Mouse (Mus musculus): ENCODE results near the gene Fdps. TPM values are rescaled to one million over a fixed set of nuclear protein-coding genes. Genes with fewer than 3 reads are reported as not detected.

The Fdps gene
- total RNA-seq, 1 experiment, result 184 TPM

- no peak overlapping the region for H3K9ac ChIP-seq (ENCODE audit: insufficient read depth, low read depth, low read length, poor library complexity, severe bottlenecking)
- H3K36me3 ChIP-seq (ENCODE audit: control insufficient read depth, insufficient read depth, low read length, poor library complexity, severe bottlenecking), result no peaks in the 10 kb centered on the region
- no peaks in the 10 kb centered on the region for H3K9me3 ChIP-seq (ENCODE audit: control insufficient read depth, insufficient read depth, low read depth, low read length)
- no peak for TF ChIP-seq HCFC1 (IDR thresholded peaks at IDR 0.05; ENCODE audit: borderline replicate concordance, insufficient read depth, low read length)
- no peak for TF ChIP-seq CHD2 (IDR thresholded peaks at IDR 0.05; ENCODE audit: low read depth, low read length)
- TF ChIP-seq ZNF384 (IDR thresholded peaks at IDR 0.05; ENCODE audit: low read depth, low read length), result no peak
- no peak for TF ChIP-seq ZC3H11A (IDR thresholded peaks at IDR 0.05; ENCODE audit: borderline replicate concordance, low read depth, low read length)
- no peak for TF ChIP-seq MAFK (IDR thresholded peaks at IDR 0.05; ENCODE audit: insufficient read depth, low read depth, low read length)
- DNase-seq (ENCODE audit: low read depth, low spot score), result no peak
- H3K4me1 ChIP-seq (ENCODE audit: control insufficient read depth in 2 of 2, insufficient read depth in 2 of 2, low read length in 2 of 2, poor library complexity in 1 of 2), result no peaks in the 10 kb centered on the region
- no peak overlapping the region for H3K4me3 ChIP-seq (ENCODE audit: insufficient read depth in 1 of 2, low read depth in 1 of 2, low read length in 2 of 2, poor library complexity in 1 of 2, severe bottlenecking in 1 of 2)
- in situ Hi-C loops (cut with MboI; ENCODE audit: low sequenced_read_pairs in 2 of 2, unreplicated experiment in 2 of 2), result no loop called here
- H3K27ac ChIP-seq (ENCODE audit: insufficient read depth, low read depth, low read length, poor library complexity, severe bottlenecking), result no peak overlapping the region
Measured at GRCm38 (mm10) chr3:89125981-89126380, 24.2 kb upstream of the Fdps start.

GRCm38 (mm10) chr3:89124241-89124640 is 22.5 kb upstream of the Fdps start:
- H3K4me1 ChIP-seq (ENCODE audit: control insufficient read depth in 2 of 2, insufficient read depth in 2 of 2, low read length in 2 of 2, poor library complexity in 1 of 2), result no peaks in the 10 kb centered on the region
- no peak overlapping the region for H3K4me3 ChIP-seq (ENCODE audit: insufficient read depth in 1 of 2, low read depth in 1 of 2, low read length in 2 of 2, poor library complexity in 1 of 2, severe bottlenecking in 1 of 2)
- no peak overlapping the region for H3K9ac ChIP-seq (ENCODE audit: insufficient read depth, low read depth, low read length, poor library complexity, severe bottlenecking)
- H3K9me3 ChIP-seq (ENCODE audit: control insufficient read depth, insufficient read depth, low read depth, low read length), result no peaks in the 10 kb centered on the region
- in situ Hi-C loops (cut with MboI; ENCODE audit: low sequenced_read_pairs in 2 of 2, unreplicated experiment in 2 of 2), result no loop called here
- no peak for DNase-seq (ENCODE audit: low read depth, low spot score)
- no peaks in the 10 kb centered on the region for H3K36me3 ChIP-seq (ENCODE audit: control insufficient read depth, insufficient read depth, low read length, poor library complexity, severe bottlenecking)
- TF ChIP-seq ZNF384 (IDR thresholded peaks at IDR 0.05; ENCODE audit: low read depth, low read length) (no peak), MAFK (IDR thresholded peaks at IDR 0.05; ENCODE audit: insufficient read depth, low read depth, low read length) (no peak), HCFC1 (IDR thresholded peaks at IDR 0.05; ENCODE audit: borderline replicate concordance, insufficient read depth, low read length) (no peak), CHD2 (IDR thresholded peaks at IDR 0.05; ENCODE audit: low read depth, low read length) (no peak), ZC3H11A (IDR thresholded peaks at IDR 0.05; ENCODE audit: borderline replicate concordance, low read depth, low read length) (no peak)
- no peak overlapping the region for H3K27ac ChIP-seq (ENCODE audit: insufficient read depth, low read depth, low read length, poor library complexity, severe bottlenecking)

GRCm38 (mm10) chr3:89123313-89123712 is 21.6 kb upstream of the Fdps start:
- DNase-seq (ENCODE audit: low read depth, low spot score), result no peak
- Histone ChIP-seq H3K36me3 (ENCODE audit: control insufficient read depth, insufficient read depth, low read length, poor library complexity, severe bottlenecking) (no peaks in the 10 kb centered on the region), H3K27ac (ENCODE audit: insufficient read depth, low read depth, low read length, poor library complexity, severe bottlenecking) (no peak overlapping the region), H3K4me3 (ENCODE audit: insufficient read depth in 1 of 2, low read depth in 1 of 2, low read length in 2 of 2, poor library complexity in 1 of 2, severe bottlenecking in 1 of 2) (no peak overlapping the region), H3K9ac (ENCODE audit: insufficient read depth, low read depth, low read length, poor library complexity, severe bottlenecking) (no peak overlapping the region), H3K4me1 (ENCODE audit: control insufficient read depth in 2 of 2, insufficient read depth in 2 of 2, low read length in 2 of 2, poor library complexity in 1 of 2) (no peaks in the 10 kb centered on the region), H3K9me3 (ENCODE audit: control insufficient read depth, insufficient read depth, low read depth, low read length) (no peaks in the 10 kb centered on the region)
- in situ Hi-C loops (cut with MboI; ENCODE audit: low sequenced_read_pairs in 2 of 2, unreplicated experiment in 2 of 2), result no loop called here
- TF ChIP-seq MAFK (IDR thresholded peaks at IDR 0.05; ENCODE audit: insufficient read depth, low read depth, low read length) (no peak), HCFC1 (IDR thresholded peaks at IDR 0.05; ENCODE audit: borderline replicate concordance, insufficient read depth, low read length) (no peak), CHD2 (IDR thresholded peaks at IDR 0.05; ENCODE audit: low read depth, low read length) (no peak), ZNF384 (IDR thresholded peaks at IDR 0.05; ENCODE audit: low read depth, low read length) (no peak), ZC3H11A (IDR thresholded peaks at IDR 0.05; ENCODE audit: borderline replicate concordance, low read depth, low read length) (no peak)

- DNase-seq (ENCODE audit: low read depth, low spot score), result no peak
- no peak for TF ChIP-seq ZNF384 (IDR thresholded peaks at IDR 0.05; ENCODE audit: low read depth, low read length)
- TF ChIP-seq CHD2 (IDR thresholded peaks at IDR 0.05; ENCODE audit: low read depth, low read length), result no peak
- TF ChIP-seq MAFK (IDR thresholded peaks at IDR 0.05; ENCODE audit: insufficient read depth, low read depth, low read length), result no peak
- TF ChIP-seq ZC3H11A (IDR thresholded peaks at IDR 0.05; ENCODE audit: borderline replicate concordance, low read depth, low read length), result no peak
- TF ChIP-seq HCFC1 (IDR thresholded peaks at IDR 0.05; ENCODE audit: borderline replicate concordance, insufficient read depth, low read length), result no peak
Measured at GRCm38 (mm10) chr3:89115522-89115921, 13.8 kb upstream of the Fdps start.

GRCm38 (mm10) chr3:89113058-89113457 is 11.3 kb upstream of the Fdps start:
- no peak overlapping the region for H3K9ac ChIP-seq (ENCODE audit: insufficient read depth, low read depth, low read length, poor library complexity, severe bottlenecking)
- in situ Hi-C loops (cut with MboI; ENCODE audit: low sequenced_read_pairs in 2 of 2, unreplicated experiment in 2 of 2), result no loop called here
- no peak overlapping the region for H3K27ac ChIP-seq (ENCODE audit: insufficient read depth, low read depth, low read length, poor library complexity, severe bottlenecking)
- H3K4me3 ChIP-seq (ENCODE audit: insufficient read depth in 1 of 2, low read depth in 1 of 2, low read length in 2 of 2, poor library complexity in 1 of 2, severe bottlenecking in 1 of 2), result no peak overlapping the region
- no peaks in the 10 kb centered on the region for H3K36me3 ChIP-seq (ENCODE audit: control insufficient read depth, insufficient read depth, low read length, poor library complexity, severe bottlenecking)
- H3K9me3 ChIP-seq (ENCODE audit: control insufficient read depth, insufficient read depth, low read depth, low read length), result no peaks in the 10 kb centered on the region
- TF ChIP-seq CHD2 (IDR thresholded peaks at IDR 0.05; ENCODE audit: low read depth, low read length), result no peak
- TF ChIP-seq ZNF384 (IDR thresholded peaks at IDR 0.05; ENCODE audit: low read depth, low read length), result no peak
- TF ChIP-seq MAFK (IDR thresholded peaks at IDR 0.05; ENCODE audit: insufficient read depth, low read depth, low read length), result no peak
- TF ChIP-seq ZC3H11A (IDR thresholded peaks at IDR 0.05; ENCODE audit: borderline replicate concordance, low read depth, low read length), result no peak
- TF ChIP-seq HCFC1 (IDR thresholded peaks at IDR 0.05; ENCODE audit: borderline replicate concordance, insufficient read depth, low read length), result no peak
- no peak for DNase-seq (ENCODE audit: low read depth, low spot score)
- no peaks in the 10 kb centered on the region; a peak in 1 of 4 replicates for H3K4me1 ChIP-seq (ENCODE audit: control insufficient read depth in 2 of 2, insufficient read depth in 2 of 2, low read length in 2 of 2, poor library complexity in 1 of 2)

More at GRCm38 (mm10) chr3:89115522-89115921, 13.8 kb upstream of the Fdps start:
- Histone ChIP-seq H3K27ac (ENCODE audit: insufficient read depth, low read depth, low read length, poor library complexity, severe bottlenecking) (no peak overlapping the region), H3K9ac (ENCODE audit: insufficient read depth, low read depth, low read length, poor library complexity, severe bottlenecking) (no peak overlapping the region), H3K4me3 (ENCODE audit: insufficient read depth in 1 of 2, low read depth in 1 of 2, low read length in 2 of 2, poor library complexity in 1 of 2, severe bottlenecking in 1 of 2) (no peak overlapping the region), H3K4me1 (ENCODE audit: control insufficient read depth in 2 of 2, insufficient read depth in 2 of 2, low read length in 2 of 2, poor library complexity in 1 of 2) (no peaks in the 10 kb centered on the region; a peak in 1 of 4 replicates), H3K36me3 (ENCODE audit: control insufficient read depth, insufficient read depth, low read length, poor library complexity, severe bottlenecking) (no peaks in the 10 kb centered on the region), H3K9me3 (ENCODE audit: control insufficient read depth, insufficient read depth, low read depth, low read length) (no peaks in the 10 kb centered on the region)
- in situ Hi-C loops (cut with MboI; ENCODE audit: low sequenced_read_pairs in 2 of 2, unreplicated experiment in 2 of 2), result no loop called here

All from ES-E14 (cell line).